Mouse (Mus musculus): ENCODE measurements around the gene Pde4c. TPM values are rescaled to one million over a fixed set of nuclear protein-coding genes. Genes with fewer than 3 reads are reported as not detected.

Gene Pde4c
- polyA plus RNA-seq, 1 experiment, result 5.1 TPM

GRCm38 (mm10) chr8:70719796-70720270, 3.7 kb upstream of the Pde4c start:
- no peak for DNase-seq (ENCODE audit: extremely low spot score in 1 of 2, low spot score in 1 of 2)

DNA sequence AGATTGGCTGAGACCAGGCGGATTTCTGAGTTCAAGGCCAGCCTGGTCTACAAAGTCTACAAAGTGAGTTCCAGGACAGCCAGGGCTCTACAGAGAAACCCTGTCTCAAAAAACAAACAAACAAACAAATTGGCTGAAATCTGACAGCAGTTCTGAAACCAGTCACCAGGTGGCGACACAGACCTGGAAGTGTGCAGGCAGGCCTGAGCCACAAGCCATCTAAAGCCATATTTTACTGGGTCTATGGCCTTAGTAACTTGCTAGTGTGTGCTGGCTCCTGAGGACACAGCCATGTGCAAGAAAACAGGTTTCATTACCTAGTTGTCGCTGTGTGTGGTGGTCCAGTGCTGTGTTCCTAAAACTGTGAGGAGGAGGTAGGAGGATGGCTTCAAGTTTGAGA, 2.8 kb upstream of the Pde4c start:
- peak in 1 of 2 experiments; percentile 87 for DNase-seq (ENCODE audit: extremely low spot score in 1 of 2, low spot score in 1 of 2)

DNA sequence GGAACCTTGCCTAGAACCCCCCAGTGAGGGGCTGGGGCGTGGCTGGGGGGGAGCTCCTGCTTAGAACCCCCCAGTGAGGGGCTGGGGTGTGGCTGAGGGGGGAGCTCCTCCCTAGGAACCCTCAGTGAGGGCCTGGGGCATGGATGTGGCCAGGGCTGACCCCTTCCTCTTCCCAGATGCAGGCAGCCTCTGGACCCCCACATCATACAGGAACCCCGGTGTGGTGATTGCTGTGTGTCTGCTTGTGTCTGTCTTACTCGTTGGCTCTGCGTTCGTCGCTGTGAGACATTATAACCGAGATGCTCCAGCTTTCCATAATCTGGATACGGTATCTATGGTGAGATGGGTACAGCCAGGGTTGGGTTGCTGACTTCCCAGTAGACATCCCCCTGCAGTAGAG, 1.9 kb upstream of the Pde4c start:
- no peak for DNase-seq (ENCODE audit: extremely low spot score in 1 of 2, low spot score in 1 of 2)

DNA sequence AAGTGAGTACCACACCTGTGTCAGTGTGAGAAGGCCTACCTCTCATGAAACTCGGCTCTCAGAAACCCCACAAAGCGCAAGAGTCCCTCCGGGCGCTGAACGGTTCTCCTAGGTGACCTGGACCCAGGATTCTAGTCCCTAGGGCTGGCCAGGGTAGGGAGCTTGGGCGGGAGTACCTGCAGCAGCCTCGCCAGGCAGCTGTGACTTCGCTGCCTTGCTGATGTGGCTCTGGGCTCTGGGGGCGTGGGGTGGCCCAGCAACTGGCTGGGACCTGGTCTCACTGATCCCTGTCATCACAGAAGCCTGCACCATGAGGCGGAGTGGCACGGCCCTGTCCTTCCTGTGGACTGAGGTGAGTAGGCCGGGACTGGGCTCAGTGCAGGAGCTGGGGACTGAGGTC, 696 bp downstream of the Pde4c start:
- DNase-seq (ENCODE audit: extremely low spot score in 1 of 2, low spot score in 1 of 2), result no peak

GRCm38 (mm10) chr8:70725792-70726447, 2.4 kb downstream of the Pde4c start:
- DNase-seq (ENCODE audit: extremely low spot score in 1 of 2, low spot score in 1 of 2), result no peak

DNA sequence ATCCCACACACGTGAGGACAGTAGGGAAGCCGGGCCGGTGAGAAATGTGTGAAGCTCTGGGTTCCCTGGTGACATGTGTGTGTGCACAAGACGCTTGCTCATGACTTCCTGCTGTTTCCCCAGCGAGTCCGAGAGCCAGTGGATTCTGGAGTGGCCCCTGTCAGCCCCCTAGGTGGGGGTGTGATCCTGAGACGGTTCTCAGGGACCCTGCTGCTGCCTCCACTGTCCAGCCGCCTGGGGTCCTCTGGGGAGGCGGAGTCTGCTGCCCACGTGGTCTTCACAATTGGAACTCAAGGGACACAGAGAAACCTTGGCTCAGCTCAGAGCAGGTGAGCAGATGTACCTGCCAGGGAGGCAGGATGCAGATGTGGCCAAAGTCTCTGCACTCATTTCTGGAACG, 3.2 kb downstream of the Pde4c start:
- DNase-seq (ENCODE audit: extremely low spot score in 1 of 2, low spot score in 1 of 2), result no peak

DNA sequence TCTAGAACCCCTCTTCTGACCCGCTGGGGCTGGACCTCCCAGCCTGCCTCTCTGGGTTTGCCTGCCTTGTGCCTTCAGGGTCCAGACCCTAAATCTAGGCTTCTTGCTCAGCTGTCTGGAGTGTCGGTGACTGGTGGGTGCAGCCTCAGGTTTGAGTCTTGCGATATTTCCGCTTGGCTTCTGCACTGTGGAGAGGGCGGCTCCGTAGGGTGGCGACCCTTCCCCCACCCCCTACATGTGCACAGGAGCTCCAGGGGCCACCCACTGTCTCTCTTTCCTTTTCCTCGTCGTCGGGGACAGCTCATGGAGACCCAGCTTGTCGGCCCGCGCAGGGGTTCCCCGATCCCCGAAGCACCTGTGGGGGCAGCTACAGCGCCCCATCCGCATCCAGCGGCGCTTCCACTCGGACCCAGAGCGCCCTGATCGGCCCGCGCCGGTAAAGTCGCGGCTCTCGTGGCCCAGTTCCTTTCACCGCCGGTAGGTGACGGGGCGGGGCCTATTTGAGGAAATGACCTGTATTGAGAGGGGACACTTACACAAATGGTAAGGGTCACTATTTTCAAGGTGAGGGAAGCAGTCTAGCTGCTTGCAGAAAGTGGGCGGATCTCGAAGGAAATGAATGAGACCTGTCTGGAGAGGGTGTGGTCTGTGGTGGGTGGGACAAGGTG, 6.4 kb downstream of the Pde4c start:
- no peak for DNase-seq (ENCODE audit: extremely low spot score in 1 of 2, low spot score in 1 of 2)

DNA sequence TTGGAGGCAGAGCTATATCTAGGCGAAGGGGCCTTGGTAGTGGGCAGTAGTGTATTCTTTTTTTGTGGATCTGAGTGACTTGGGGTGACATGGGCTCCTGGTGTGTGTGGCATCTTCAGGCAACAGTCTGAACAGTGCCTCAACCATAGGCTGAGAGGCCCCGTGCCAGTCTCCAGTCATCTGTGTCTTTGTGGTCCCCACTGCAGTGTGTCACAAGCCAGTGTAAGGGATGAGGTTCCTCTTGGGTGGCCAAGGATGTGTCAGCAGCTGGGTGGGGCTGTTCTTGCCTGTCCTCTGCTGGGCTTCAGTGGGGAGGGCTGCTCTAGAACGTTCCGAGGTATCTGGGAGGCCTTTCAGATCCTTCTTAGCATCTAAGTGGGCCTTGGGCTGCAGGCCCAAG, 7.4 kb downstream of the Pde4c start:
- DNase-seq (ENCODE audit: extremely low spot score in 1 of 2, low spot score in 1 of 2), result no peak

- DNase-seq (ENCODE audit: extremely low spot score in 1 of 2, low spot score in 1 of 2), result no peak
These were observed 14.2 kb downstream of the Pde4c start for GRCm38 (mm10) chr8:70737705-70738104.

GRCm38 (mm10) chr8:70738211-70738610, 14.7 kb downstream of the Pde4c start:
- DNase-seq (ENCODE audit: extremely low spot score in 1 of 2, low spot score in 1 of 2), result no peak

GRCm38 (mm10) chr8:70741661-70742060, 18.1 kb downstream of the Pde4c start:
- no peak for DNase-seq (ENCODE audit: extremely low spot score in 1 of 2, low spot score in 1 of 2)

DNA sequence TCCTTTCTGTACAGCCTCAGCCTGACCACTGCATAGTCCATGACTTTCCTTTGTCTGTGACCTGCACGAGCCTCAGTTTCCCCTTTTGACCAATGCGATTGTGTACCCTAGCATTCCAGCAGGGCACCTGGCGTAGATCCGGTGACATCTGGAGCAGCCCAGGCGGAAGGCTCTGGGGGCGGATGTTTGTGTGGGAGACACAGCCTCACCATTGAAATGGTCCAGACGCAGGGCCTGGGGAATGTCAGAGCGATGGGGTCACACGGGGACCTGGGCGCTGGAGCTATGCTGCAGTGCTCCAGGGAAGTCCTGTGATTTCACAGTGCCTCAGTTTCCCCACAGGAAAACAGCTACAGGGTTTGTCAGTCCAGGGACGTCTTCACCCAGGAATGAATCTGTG, 18.7 kb downstream of the Pde4c start:
- DNase-seq (ENCODE audit: extremely low spot score in 1 of 2, low spot score in 1 of 2), result no peak

DNA sequence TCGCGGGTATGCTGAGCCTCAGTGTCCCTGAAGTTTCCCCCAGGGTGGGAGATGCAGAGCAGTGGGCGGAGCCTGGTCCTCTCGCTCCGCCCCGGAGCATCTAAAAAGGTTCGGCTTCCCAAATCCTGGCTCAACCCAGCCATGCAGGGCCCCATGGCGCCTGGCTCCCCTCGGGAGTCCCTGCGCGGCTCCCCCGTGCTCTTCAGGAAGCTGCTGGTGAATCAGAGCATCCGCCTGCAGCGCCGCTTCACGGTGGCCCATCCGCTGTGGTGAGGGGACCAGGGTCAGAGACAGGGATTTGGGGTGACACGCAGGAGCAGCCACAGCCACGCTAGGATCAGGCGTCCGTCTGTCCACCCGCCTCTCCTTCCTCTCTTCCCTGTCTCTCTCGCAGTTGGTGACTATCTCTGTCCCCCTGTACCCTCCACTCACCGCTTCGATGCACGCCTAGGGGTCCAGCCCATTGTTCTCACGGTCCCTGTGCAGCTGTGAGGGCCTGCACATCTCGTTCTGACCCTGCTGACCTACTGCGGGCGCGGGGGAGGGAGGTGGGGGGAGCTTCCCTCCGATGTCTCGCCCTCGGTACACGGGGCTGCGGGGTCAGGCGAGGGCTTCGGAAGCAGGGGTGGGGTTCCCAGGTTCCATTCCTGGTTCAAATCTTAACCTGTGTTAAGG, 19.6 kb downstream of the Pde4c start:
- no peak for DNase-seq (ENCODE audit: extremely low spot score in 1 of 2, low spot score in 1 of 2)

GRCm38 (mm10) chr8:70743656-70744590, 20.4 kb downstream of the Pde4c start:
- no peak for DNase-seq (ENCODE audit: extremely low spot score in 1 of 2, low spot score in 1 of 2)

DNA sequence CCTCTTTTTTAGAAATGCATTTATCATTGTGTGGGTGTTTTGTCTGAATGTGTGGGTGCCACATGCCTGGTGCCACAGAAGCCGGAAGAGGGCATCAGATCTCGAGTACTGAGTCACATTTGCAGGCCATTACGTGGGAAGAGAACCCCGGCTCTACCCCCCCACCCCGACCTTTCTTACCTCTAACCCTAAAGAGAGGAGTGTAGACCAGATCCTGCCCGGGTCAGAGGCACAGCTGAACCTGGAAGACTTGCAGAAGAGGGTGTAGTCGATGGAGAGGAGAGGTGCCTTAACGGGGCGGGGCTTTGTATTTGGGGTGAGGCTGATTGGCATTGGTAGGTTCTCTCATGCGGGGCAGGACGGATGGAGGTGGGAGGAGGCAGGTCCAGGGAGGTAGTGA, 21.3 kb downstream of the Pde4c start:
- DNase-seq (ENCODE audit: extremely low spot score in 1 of 2, low spot score in 1 of 2), result no peak

DNA sequence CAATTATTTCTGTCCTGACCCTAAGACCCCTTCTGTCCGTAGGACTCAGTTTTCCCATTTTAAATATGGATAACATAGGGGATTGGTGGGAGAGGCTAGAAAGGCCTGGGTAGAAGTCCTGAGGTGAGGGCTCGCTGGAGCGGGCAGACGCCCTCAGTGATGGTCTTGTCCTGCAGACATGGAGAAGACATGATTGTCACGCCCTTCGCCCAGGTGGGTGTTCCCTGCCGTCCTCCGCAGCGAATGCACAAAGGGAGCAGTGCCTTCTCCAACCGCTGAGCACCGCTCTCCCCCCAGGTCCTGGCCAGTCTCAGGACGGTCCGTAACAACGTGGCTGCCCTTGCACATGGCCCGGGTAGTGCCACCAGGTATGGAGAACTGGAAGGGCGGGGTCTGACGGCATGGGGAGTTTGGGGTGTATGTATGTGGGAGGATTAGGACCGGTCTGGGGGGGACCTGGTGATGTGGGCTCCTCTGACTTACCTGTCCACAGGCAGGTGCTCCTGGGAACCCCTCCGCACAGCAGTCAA, 22.2 kb downstream of the Pde4c start:
- DNase-seq (ENCODE audit: extremely low spot score in 1 of 2, low spot score in 1 of 2), result no peak

GRCm38 (mm10) chr8:70746676-70747075, 23.2 kb downstream of the Pde4c start:
- DNase-seq (ENCODE audit: extremely low spot score in 1 of 2, low spot score in 1 of 2), result no peak

GRCm38 (mm10) chr8:70747211-70747890, 23.8 kb downstream of the Pde4c start:
- DNase-seq (ENCODE audit: extremely low spot score in 1 of 2, low spot score in 1 of 2), result no peak

DNA sequence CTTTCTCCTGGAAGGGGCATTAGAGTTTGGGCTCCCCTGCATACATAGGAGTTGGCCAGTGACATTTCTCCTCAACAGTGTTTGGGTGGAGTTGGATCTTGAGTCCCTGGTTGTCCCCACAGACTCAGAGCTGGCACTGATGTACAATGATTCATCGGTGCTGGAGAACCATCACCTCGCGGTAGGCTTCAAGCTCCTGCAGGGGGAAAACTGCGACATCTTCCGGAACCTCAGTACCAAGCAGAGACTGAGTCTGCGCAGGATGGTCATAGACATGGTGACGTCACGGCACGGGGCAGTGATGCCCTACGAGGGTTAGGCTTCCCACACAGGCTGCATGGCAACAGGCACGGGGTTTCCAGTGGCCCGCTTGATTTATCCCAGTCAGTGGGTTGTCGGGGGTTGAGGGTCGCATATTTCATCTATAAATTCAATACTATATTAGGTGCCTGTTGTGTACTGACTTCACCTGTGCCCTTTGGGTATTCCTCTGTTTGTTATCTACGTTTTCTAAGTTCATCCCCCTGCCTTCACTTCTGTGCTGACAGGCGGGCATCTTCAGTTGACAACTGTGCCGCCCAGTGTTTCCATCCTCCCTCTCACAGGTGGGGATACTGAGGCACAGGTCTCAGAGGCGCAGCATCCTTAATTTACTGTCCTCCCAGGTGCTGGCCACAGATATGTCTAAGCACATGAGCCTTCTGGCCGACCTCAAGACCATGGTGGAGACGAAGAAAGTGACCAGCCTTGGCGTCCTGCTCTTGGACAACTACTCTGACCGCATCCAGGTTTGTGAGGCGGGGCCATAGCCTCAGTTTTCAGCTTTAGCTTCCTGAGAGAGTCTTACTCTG, 25.0 kb downstream of the Pde4c start:
- DNase-seq (ENCODE audit: extremely low spot score in 1 of 2, low spot score in 1 of 2), result no peak

Measured in frontal cortex, adult 2 months (tissue).